Mouse (Mus musculus) heart, adult 2 months (tissue): ENCODE measurements around the gene Cd96. TPM values are rescaled to one million over a fixed set of nuclear protein-coding genes. Genes with fewer than 3 reads are reported as not detected.
A peak's percentile ranks its signal among the peaks of the same experiment; 100 is the strongest.
"Not testable (repeated sequence)": the region's sequence is repeated elsewhere in the genome, so short reads cannot be mapped to it uniquely, and the experiment has no call there.

Experiments used
- DNase-seq, 2 experiments: peaks; one replicate each; pipeline ENCODE4 v3.0.0; 2021
- H3K27ac ChIP-seq: fragments of 200-600 bp; 2 replicates; pipeline ENCODE4 v1.8.1; 2022
- H3K27me3 ChIP-seq: fragments of 200-500 bp; 2 replicates; pipeline ENCODE4 v1.6.1; 2012; ENCODE audit warnings: mild to moderate bottlenecking, low read length, inconsistent platforms, mixed read lengths; ENCODE audit not compliant: control insufficient read depth, insufficient read depth
- H3K36me3 ChIP-seq: fragments of 200-500 bp; 2 replicates; pipeline ENCODE4 v1.6.1; 2012; ENCODE audit warnings: low read length, inconsistent platforms; ENCODE audit not compliant: control insufficient read depth, insufficient read depth
- H3K4me1 ChIP-seq: fragments of 200-500 bp; 2 replicates; pipeline ENCODE4 v1.6.1; 2011; ENCODE audit warnings: low read length; ENCODE audit not compliant: control insufficient read depth, insufficient read depth
- H3K4me3 ChIP-seq: fragments of 200-600 bp; 2 replicates; pipeline ENCODE4 v1.8.1; 2022
- H3K79me2 ChIP-seq: fragments of 200-500 bp; replicated peaks from 2 replicates; pipeline ENCODE4 v1.6.1; 2012; ENCODE audit warnings: mild to moderate bottlenecking, inconsistent platforms, low read length, moderate library complexity, mixed read lengths; ENCODE audit not compliant: control insufficient read depth, insufficient read depth
- H3K9ac ChIP-seq: fragments of 200-500 bp; 2 replicates; pipeline ENCODE4 v1.6.1; 2012; ENCODE audit warnings: low read depth, mild to moderate bottlenecking, control low read depth, inconsistent platforms, low read length, mixed read lengths
- CTCF ChIP-seq: fragments of 200-600 bp; IDR thresholded peaks from 2 replicates; pipeline ENCODE4 v1.8.1; 2022; ENCODE audit warnings: antibody characterized with exemption, mild to moderate bottlenecking, moderate library complexity
- EP300 ChIP-seq: fragments of 200-500 bp; IDR thresholded peaks from 2 replicates; pipeline ENCODE4 v1.6.1; 2011; ENCODE audit warnings: low read depth, low read length, control low read depth; ENCODE audit not compliant: insufficient read depth
- POLR2A ChIP-seq: fragments of 200-500 bp; IDR thresholded peaks from 2 replicates; pipeline ENCODE4 v1.6.1; 2011; ENCODE audit warnings: mild to moderate bottlenecking, low read depth, low read length, control low read depth; ENCODE audit not compliant: insufficient read depth
- WGBS: fragments of 180-500 bp; shearing (Covaris S2); methylation state at CpG from one replicate; pipeline ENCODE4 v1.1.7; 2018; 5-methylcytosine and 5-hydroxymethylcytosine counted together
- intact Hi-C: fragments of 180-260 bp; cut with DNase I; formaldehyde crosslinking; loops from one replicate; pipeline ENCODE4 v1.15.1; 2025
- long read RNA-seq: library from polyadenylated mRNA; stranded (forward); transcript quantifications from one replicate; pipeline ENCODE4 v2.0.0, GENCODE M21; 2021
- polyA plus RNA-seq: library from polyadenylated mRNA; depleted of rRNA; stranded (reverse); fragments of >200 nt; gene quantifications from 2 replicates; pipeline ENCODE4 v1.2.3, GENCODE M21; 2012; rRNA removed
- total RNA-seq, 2 experiments: library from RNA; stranded (reverse); gene quantifications; 2 replicates each; pipeline ENCODE4 v1.2.3; 2021

Cd96 gene
- total RNA-seq (not detected), polyA plus RNA-seq (0.18 TPM in 2 replicates)
- long read RNA-seq, result 0 reads

DNA sequence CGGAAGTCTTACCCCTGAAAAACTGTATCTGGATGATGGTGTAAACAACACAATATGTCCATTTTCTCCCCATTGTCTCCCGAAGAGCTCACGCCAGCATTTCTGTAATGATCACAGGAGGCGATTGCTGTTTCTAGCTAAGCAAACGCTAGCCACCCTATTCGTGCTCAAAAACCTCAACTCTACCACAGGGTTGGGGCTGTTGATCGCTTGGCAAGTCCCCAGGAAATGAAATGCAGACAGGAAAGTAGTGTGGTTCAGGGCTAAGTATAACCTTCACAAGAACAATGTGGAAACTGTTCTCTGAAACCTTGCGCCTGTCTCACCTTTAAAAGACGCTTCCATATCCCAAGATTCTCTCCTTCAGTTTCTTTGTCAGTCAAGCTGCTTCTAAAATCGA lies at the start of gene Cd96:
Gene Cd96, minus strand, starts transcription at position 232 of the 400 bp plus-strand sequence.
- Histone ChIP-seq H3K9ac (no peak within 1 kb of the TSS), H3K79me2 (no peaks in the 10 kb centered on the region), H3K27me3 (no peaks in the 10 kb centered on the region), H3K36me3 (no peaks in the 10 kb centered on the region), H3K4me1 (no peaks in the 10 kb centered on the region), H3K4me3 (no peak within 1 kb of the TSS), H3K27ac (no peak within 1 kb of the TSS)
- intact Hi-C loops, result no loop called here
- WGBS, result 64% methylated on average over 10 of the region's 10 CpGs
- no peak for DNase-seq
- TF ChIP-seq CTCF (no peak), POLR2A (no peak), EP300 (no peak)

DNA sequence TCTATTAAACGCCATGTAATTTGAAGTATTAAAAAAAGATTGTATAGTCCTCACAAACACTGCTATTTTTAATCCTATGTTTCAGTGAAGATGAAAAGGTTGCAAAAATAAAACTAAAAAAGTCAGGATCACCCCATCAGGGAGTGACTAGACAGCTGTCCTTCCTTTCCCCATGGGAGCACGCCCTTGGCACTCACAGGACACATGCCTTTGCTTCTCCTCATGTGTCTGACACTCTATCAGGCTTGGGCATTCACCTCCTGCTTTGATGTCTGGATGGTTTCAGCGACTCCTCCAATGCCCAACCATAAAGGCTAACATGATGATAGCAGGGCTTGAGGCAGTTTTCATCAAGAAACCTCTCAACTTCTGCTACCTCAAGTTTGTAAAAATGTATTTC lies 46.9 kb upstream of the Cd96 start:
- no peak overlapping the region for H3K9ac ChIP-seq
- no peak for DNase-seq
- H3K27me3 ChIP-seq, result no peaks in the 10 kb centered on the region
- WGBS, result 57% methylated on average over 3 of the region's 3 CpGs
- intact Hi-C loops, result no loop called here
- H3K4me1 ChIP-seq, result no peaks in the 10 kb centered on the region; the same call in 1 of the 2 replicates
- no peak for TF ChIP-seq POLR2A
- TF ChIP-seq EP300, result no peak
- no peak for TF ChIP-seq CTCF
- H3K27ac ChIP-seq, result no peak overlapping the region
- no peak overlapping the region for H3K4me3 ChIP-seq
- no peaks in the 10 kb centered on the region for H3K36me3 ChIP-seq
- H3K79me2 ChIP-seq, result no peaks in the 10 kb centered on the region

DNA sequence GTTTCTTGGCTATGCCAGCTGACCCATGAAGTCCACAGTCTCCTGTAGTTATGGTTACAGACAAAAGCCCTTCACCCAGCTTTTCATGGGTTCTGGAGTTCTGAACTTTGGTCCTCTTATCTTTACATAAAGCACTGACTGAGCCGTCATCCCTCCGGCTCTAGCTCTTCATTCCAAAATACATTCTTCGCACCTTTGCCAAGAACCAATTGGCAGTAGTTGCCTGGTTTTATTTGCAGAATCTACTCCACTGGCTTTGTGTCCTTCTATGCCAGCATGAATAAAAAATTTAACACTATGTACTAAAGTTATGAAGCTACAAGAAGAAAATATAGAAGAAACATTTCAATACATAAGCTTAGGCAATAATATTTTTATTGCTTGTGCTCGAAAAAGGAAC lies 45.3 kb upstream of the Cd96 start:
- DNase-seq, result peak in 1 of 2 experiments; percentile 4
- TF ChIP-seq EP300, result no peak
- no peak for TF ChIP-seq CTCF
- TF ChIP-seq POLR2A, result no peak
- Histone ChIP-seq H3K27me3 (no peaks in the 10 kb centered on the region), H3K36me3 (no peaks in the 10 kb centered on the region), H3K9ac (no peak overlapping the region), H3K4me3 (no peak overlapping the region), H3K79me2 (no peaks in the 10 kb centered on the region), H3K4me1 (no peaks in the 10 kb centered on the region; the same call in 1 of the 2 replicates), H3K27ac (no peak overlapping the region)
- 50% methylated on average over 4 of the region's 4 CpGs for WGBS
- intact Hi-C loops, result no loop called here

DNA sequence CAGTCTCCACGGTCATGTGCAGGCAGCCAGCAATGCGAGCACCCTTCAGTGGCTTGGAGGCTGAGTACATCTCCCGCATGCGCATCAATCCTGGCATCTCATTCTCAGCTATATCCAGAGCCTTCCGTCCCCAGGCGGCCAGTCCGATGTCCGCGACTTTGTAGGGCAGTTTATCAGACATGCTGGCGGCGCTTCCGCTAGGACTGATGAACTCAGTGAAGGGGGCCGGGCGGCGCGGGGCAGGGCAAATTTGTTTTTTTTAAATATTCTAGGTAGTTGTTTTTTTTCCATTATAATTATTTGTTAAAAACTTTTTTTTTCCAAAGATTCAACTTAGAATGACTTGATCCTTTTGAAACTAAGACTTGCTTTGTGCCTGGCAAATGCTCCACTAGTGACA lies 34.8 kb upstream of the Cd96 start, which contains the start of gene Gm4737:
Gene Gm4737, minus strand, starts transcription at position 246 of the 400 bp plus-strand sequence.
- intact Hi-C loops, H3K4me3 ChIP-seq, H3K79me2 ChIP-seq, DNase-seq, H3K36me3 ChIP-seq, H3K27me3 ChIP-seq, H3K9ac ChIP-seq, H3K4me1 ChIP-seq, H3K27ac ChIP-seq: not testable (repeated sequence)
- WGBS, result 99% methylated on average over 11 of the region's 16 CpGs

DNA sequence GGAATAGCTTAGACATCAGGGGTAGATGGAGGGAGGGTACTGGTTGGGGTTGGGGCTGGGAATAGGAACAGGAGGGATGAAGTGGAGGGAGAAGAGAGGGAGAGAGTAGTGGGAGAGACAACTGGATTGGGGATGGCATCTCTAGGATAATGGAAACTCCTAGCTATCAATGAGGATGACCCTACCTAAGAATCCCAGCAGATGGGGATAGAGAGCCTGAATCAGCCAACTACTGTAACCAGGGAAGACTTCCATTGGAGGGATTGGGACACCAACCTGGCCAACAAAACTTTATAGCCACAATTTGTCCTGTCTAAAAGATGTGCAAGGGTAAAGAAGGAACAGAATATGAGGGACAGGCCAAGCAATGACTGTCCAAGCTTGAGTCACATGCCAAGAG lies 31.1 kb upstream of the Cd96 start:
- Histone ChIP-seq H3K9ac (no peak overlapping the region), H3K79me2 (no peaks in the 10 kb centered on the region), H3K4me1 (no peaks in the 10 kb centered on the region), H3K4me3 (no peak overlapping the region), H3K27ac (no peak overlapping the region), H3K27me3 (no peaks in the 10 kb centered on the region), H3K36me3 (no peaks in the 10 kb centered on the region)
- intact Hi-C loops, result no loop called here
- TF ChIP-seq EP300, result no peak
- peak; percentile 54 for TF ChIP-seq CTCF
- no peak for TF ChIP-seq POLR2A
- DNase-seq, result no peak

DNA sequence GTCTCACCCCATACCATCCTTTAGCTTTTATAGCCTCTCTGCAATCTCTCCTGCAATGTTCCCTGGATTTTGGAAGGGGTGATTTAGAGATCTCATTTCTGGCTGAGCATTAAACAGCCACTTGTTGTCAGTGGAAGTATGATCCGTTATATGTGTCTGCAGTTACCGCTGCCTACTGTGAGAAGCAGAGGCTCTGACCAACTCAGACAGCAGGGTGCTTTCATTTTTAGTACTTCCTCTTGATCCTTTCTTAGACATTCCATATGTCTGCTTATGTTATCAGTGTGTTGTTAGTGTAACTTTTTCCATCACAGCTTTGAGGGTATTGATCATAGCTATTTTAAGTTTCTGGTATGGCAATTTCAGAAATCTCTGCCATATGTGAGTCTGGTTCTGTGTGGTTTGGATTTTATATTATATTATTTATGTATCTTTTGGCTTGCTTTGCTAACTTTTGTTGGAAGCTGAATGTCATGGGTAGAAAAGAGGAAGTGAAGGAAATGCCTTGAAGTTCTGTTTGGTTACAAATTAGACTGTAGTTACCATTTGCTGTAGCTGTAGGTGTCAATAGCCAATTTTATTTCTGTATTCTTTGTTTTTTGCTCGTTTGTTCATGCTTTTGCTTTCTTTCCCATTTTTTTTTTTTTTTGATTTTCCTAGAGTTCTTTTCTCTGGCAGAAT lies 28.8 kb upstream of the Cd96 start:
- intact Hi-C loops, result no loop called here
- WGBS, result 52% methylated on average over 3 of the region's 3 CpGs
- TF ChIP-seq EP300, result no peak
- no peak for TF ChIP-seq POLR2A
- TF ChIP-seq CTCF, result no peak

More for the DNA sequence above, 28.8 kb upstream of the Cd96 start:
- no peak overlapping the region for H3K9ac ChIP-seq
- H3K4me1 ChIP-seq, result no peaks in the 10 kb centered on the region
- DNase-seq, result no peak
- no peak overlapping the region for H3K4me3 ChIP-seq
- no peak overlapping the region for H3K27ac ChIP-seq
- H3K27me3 ChIP-seq, result no peaks in the 10 kb centered on the region
- no peaks in the 10 kb centered on the region for H3K79me2 ChIP-seq
- no peaks in the 10 kb centered on the region for H3K36me3 ChIP-seq
